Mouse (Mus musculus) thymus, adult 2 months (tissue): ENCODE results near the gene Atf6. TPM values are rescaled to one million over a fixed set of nuclear protein-coding genes. Genes with fewer than 3 reads are reported as not detected.

Source experiments
- DNase-seq: peaks from one replicate; pipeline ENCODE4 v3.0.0; 2021
- H3K27ac ChIP-seq: fragments of 200-500 bp; 2 replicates; pipeline ENCODE4 v1.5.1; 2012; ENCODE audit warnings: low read length, control low read depth; ENCODE audit not compliant: control insufficient read depth, insufficient read depth
- H3K27me3 ChIP-seq: fragments of 200-500 bp; 2 replicates; pipeline ENCODE4 v1.6.1; 2012; ENCODE audit warnings: mild to moderate bottlenecking, low read length, moderate library complexity, mixed read lengths; ENCODE audit not compliant: control insufficient read depth, insufficient read depth
- H3K36me3 ChIP-seq: fragments of 200-500 bp; 2 replicates; pipeline ENCODE4 v1.6.1; 2012; ENCODE audit warnings: mild to moderate bottlenecking, low read length, moderate library complexity; ENCODE audit not compliant: control insufficient read depth, insufficient read depth
- H3K4me1 ChIP-seq: fragments of 200-500 bp; replicated peaks from 2 replicates; pipeline ENCODE4 v1.6.1; 2012; ENCODE audit warnings: low read length; ENCODE audit not compliant: control insufficient read depth, insufficient read depth
- H3K4me3 ChIP-seq: fragments of 200-500 bp; 2 replicates; pipeline ENCODE4 v1.5.1; 2012; ENCODE audit warnings: mild to moderate bottlenecking, low read length, control low read depth, moderate library complexity; ENCODE audit not compliant: control insufficient read depth, insufficient read depth
- CTCF ChIP-seq: fragments of 200-500 bp; IDR thresholded peaks from 2 replicates; pipeline ENCODE4 v1.5.1; 2012; ENCODE audit warnings: mild to moderate bottlenecking, control low read depth, low read length, moderate library complexity, borderline replicate concordance; ENCODE audit not compliant: control insufficient read depth, poor library complexity, insufficient read depth; ENCODE audit errors: extremely low read depth
- POLR2A ChIP-seq: fragments of 200-500 bp; IDR thresholded peaks from 2 replicates; pipeline ENCODE4 v1.6.1; 2012; ENCODE audit warnings: mild to moderate bottlenecking, low read length, control low read depth, moderate library complexity; ENCODE audit not compliant: control insufficient read depth, poor library complexity, insufficient read depth; ENCODE audit errors: extremely low read depth
- WGBS: fragments of 180-500 bp; shearing (Covaris S2); methylation state at CpG from one replicate; pipeline ENCODE4 v1.1.7; 2018; 5-methylcytosine and 5-hydroxymethylcytosine counted together
- polyA plus RNA-seq: library from polyadenylated mRNA; depleted of rRNA; stranded (reverse); fragments of >200 nt; gene quantifications from 2 replicates; pipeline ENCODE4 v1.2.3, GENCODE M21; 2012; rRNA removed

Atf6 gene
- polyA plus RNA-seq, 1 experiment = 7.0 TPM

DNA sequence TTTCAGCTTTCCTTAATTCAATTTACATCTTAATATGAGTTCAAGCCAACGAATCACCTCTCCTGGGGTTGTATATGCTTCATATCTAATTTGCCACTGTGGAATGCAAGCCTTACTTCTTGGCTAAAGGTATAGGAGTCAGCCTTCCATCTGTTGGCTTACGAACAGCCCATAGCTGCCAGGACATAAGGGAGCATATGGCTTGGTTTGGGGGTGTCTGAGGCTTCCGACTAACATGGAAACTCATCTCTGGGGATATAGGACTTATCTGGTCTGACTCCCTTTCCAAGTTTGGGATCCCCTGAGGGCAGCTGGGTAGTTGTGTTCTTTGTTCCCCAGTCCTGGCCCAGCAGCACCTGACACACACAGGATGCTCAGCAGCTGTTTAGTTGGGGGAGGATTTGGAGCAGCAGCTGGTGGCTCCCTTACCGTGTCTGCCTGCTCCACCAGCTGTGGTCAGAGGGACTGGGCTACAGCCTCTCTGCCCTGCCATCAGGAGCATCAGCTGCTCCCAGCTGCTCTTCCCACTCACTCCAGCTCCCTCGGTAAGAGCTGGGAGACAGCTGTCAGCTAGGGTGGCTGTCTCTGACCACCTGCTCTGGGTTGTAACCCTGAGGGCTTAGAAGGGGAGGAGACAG, 212.2 kb downstream of the Atf6 start:
- no peaks in the 10 kb centered on the region for H3K36me3 ChIP-seq
- no peak overlapping the region for H3K4me3 ChIP-seq
- no peaks in the 10 kb centered on the region for H3K27me3 ChIP-seq
- no peaks in the 10 kb centered on the region for H3K4me1 ChIP-seq
- DNase-seq = no peak
- no peak for TF ChIP-seq POLR2A
- TF ChIP-seq CTCF = no peak
- WGBS = 71% methylated on average over 5 of the region's 5 CpGs
- no peak overlapping the region for H3K27ac ChIP-seq

Other genes starting within 250 kb of the Atf6 start
- 3.9 and 4.8 TPM in 2 replicates for gene Olfml2b, start 223.2 kb downstream of the Atf6 start, polyA plus RNA-seq
- gene Gm26620, start 17.3 kb upstream of the Atf6 start, polyA plus RNA-seq = 0.26 and 0.46 TPM in 2 replicates
- 17.7 and 19.3 TPM in 2 replicates for gene Dusp12, start 17.8 kb upstream of the Atf6 start, polyA plus RNA-seq
- gene Fcrlb, start 45.2 kb upstream of the Atf6 start, polyA plus RNA-seq = 1.00 and 1.1 TPM in 2 replicates
- 9.9 and 11.0 TPM in 2 replicates for gene Fcrla, start 59.8 kb upstream of the Atf6 start, polyA plus RNA-seq
- gene Fcgr2b, start 108.8 kb upstream of the Atf6 start, polyA plus RNA-seq = 14.7 and 16.4 TPM in 2 replicates
- 1.0 and 1.5 TPM in 2 replicates for gene Fcgr4, start 151.1 kb upstream of the Atf6 start, polyA plus RNA-seq
- 16.6 and 20.7 TPM in 2 replicates for gene Fcgr3, start 197.2 kb upstream of the Atf6 start, polyA plus RNA-seq
- gene Cfap126, start 246.1 kb upstream of the Atf6 start, polyA plus RNA-seq = 2.7 and 2.8 TPM in 2 replicates